Mouse (Mus musculus) T-helper 2 cell (primary cell): ENCODE data around the gene Cdk2.

ENCODE experiments used
- in situ Hi-C: fragments of 300-600 bp; cut with MboI, MseI; formaldehyde crosslinking; loops from one replicate; pipeline ENCODE4 v1.15.1; 2025; ENCODE audit warnings: high pct_unique_total_duplicates

Cdk2 gene

DNA sequence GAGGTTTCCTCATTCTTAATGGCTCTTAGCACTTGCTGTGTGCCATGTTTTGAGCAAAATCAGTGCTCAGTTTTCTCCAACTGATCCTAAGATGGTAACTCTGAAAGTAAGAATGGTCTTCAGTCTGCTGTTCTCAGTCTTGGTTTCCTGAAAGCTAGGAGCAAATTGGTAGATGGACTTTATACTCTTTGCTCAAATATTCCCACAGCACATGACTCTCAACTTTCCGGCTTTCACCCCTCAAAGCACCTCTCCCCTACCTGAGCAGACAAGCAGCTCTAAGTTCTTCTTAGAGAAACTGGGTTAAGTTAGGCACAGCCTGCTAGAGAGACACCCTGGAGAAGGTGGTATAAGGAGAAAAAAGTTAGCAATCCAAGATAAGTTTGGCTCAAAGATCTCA lies 48.1 kb downstream of the Cdk2 start:
- in situ Hi-C loops: no loop called here

- in situ Hi-C loops: no loop called here
Observed at GRCm38 (mm10) chr10:128655254-128655653, 49.6 kb downstream of the Cdk2 start.

DNA sequence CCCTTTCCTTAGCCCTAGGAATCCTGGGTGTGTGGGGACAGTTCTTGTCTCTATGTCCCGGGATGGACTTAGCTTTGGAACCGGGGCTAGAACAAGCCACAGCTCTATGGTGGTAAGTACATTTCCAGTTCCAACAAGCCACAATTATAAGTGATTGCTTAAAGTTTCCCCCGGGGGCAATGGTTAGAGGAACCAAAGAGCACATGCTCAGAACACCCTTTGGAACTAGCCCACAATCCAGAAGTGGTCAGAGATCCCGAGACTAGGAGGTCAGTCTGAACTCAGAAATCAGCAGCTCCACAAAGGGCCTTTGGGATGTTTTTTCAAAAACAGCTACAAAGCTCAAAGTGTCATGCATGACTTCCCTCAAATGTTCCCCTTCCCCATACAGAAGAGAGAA lies 51.0 kb downstream of the Cdk2 start:
- in situ Hi-C loops: no loop called here
